Comparison of ENCODE assay signal across 14 mouse cellular contexts in the genomic region with DNA sequence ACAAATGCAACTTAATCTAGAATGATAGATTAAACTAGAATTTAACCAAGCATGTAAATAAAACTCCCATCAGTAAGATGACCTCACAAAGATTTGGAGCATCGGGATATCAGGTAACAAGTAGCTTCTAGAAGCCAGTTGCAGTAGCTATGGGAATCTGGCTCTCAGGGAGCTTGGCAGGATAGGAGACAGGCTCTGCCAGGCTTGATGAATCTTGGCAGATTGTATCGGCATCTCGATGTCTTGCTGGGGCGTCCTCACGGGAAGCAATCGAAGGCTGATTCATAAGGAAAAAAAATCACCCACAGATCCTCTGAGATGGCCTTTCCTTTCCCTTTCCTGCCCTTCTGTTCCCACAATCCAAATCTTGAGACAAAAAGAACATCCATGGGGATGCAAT.
DNase-seq lines count a peak whose midpoint lies in the region; ATAC-seq and TF ChIP-seq lines count a peak whose summit lies in the region.
"Had no signal": no experiment of that assay in that cellular context is flagged by ENCODE, and none has a peak within 500 bp of the region (broad histone marks: within the 10 kb centered on the region; RNA-seq: fewer than 3 reads in every experiment).

No protein-coding gene starts in this region.

- no peaks in the 10 kb centered on the region for H3K4me1 ChIP-seq in intestine, postnatal 0 days (replicated peaks; ENCODE audit: control insufficient read depth, insufficient read depth, low read length)
- H3K4me1 ChIP-seq: limb, embryonic 12.5 days had no signal

- H3K27ac ChIP-seq in intestine, postnatal 0 days (ENCODE audit: low read depth, low read length): no peak overlapping the region
- H3K27ac ChIP-seq: limb, embryonic 12.5 days had no signal

- intact Hi-C loops in left cerebral cortex, postnatal 25 days (cut with DNase I): loop anchor here (1.0 kb wide), 1 partner anchor 34 kb away; no protein-coding TSS in a partner anchor

- no peak overlapping the region for H3K4me3 ChIP-seq in intestine, postnatal 0 days (ENCODE audit: low read depth, low read length)
- H3K4me3 ChIP-seq: limb, embryonic 12.5 days; myocyte had no signal

- no peak for ATAC-seq in intestine, postnatal 0 days
- ATAC-seq: activated CD4-positive, CD25-positive, alpha-beta regulatory T cell, adult 4 months had no signal

- H3K4me2 ChIP-seq in intestine, postnatal 0 days (replicated peaks; ENCODE audit: low read depth): no peak overlapping the region
- H3K4me2 ChIP-seq: limb, embryonic 12.5 days had no signal

- no peaks in the 10 kb centered on the region for H3K27me3 ChIP-seq in intestine, postnatal 0 days (replicated peaks; ENCODE audit: control insufficient read depth, insufficient read depth, low read length)
- H3K27me3 ChIP-seq: limb, embryonic 12.5 days had no signal

- no peak for TF ChIP-seq CTCF in brain, embryonic 14.5 days (IDR thresholded peaks at IDR 0.05; ENCODE audit: borderline replicate concordance, extremely low read depth, insufficient read depth, insufficient read length)
- TF ChIP-seq CTCF in intestine, postnatal 0 days (IDR thresholded peaks at IDR 0.05; ENCODE audit: low read depth): no peak

- no peaks in the 10 kb centered on the region for H3K9me3 ChIP-seq in intestine, postnatal 0 days (ENCODE audit: control insufficient read depth)
- H3K9me3 ChIP-seq: limb, embryonic 12.5 days had no signal

- peak; percentile 34 for DNase-seq in adrenal gland, postnatal 10 days
- no peak for DNase-seq in adrenal gland, adult 18-20 months (ENCODE audit: low spot score in 2 of 2)
- DNase-seq in brain, embryonic 14.5 days (ENCODE audit: low read depth): peak; percentile 55
- peak; percentile 37 for DNase-seq in gastrocnemius, postnatal 10 days
- DNase-seq in left cerebral cortex, postnatal 25 days (ENCODE audit: low spot score in 2 of 2): peak; percentile 26 to 74
- DNase-seq in B cell, adult 2 months: no peak
- no peak for DNase-seq in ovary, postnatal 10 days (ENCODE audit: low spot score)
- DNase-seq: heart, adult 18-20 months; kidney, adult 9 months; lung, postnatal 4 days had no signal

- WGBS in intestine, postnatal 0 days: 96% methylated on average over 6 of the region's 6 CpGs

- H3K9ac ChIP-seq in intestine, postnatal 0 days (ENCODE audit: low read depth, low read length): no peak overlapping the region
- H3K9ac ChIP-seq: limb, embryonic 12.5 days had no signal

- H3K36me3 ChIP-seq in intestine, postnatal 0 days (ENCODE audit: control insufficient read depth, insufficient read depth): no peaks in the 10 kb centered on the region
- H3K36me3 ChIP-seq: limb, embryonic 12.5 days had no signal

- TF ChIP-seq POLR2A in brain, embryonic 14.5 days (IDR thresholded peaks at IDR 0.05; ENCODE audit: borderline replicate concordance, extremely low read depth, insufficient read depth, insufficient read length, poor library complexity, severe bottlenecking): no peak

Comparison
In these comparisons a context has a peak if more than half of its experiments do, and no peak if none do; other contexts are left out.
1. DNase-seq: peak in adrenal gland, postnatal 10 days (single experiment), brain, embryonic 14.5 days (single experiment), gastrocnemius, postnatal 10 days (single experiment) and left cerebral cortex, postnatal 25 days (2 of 2); none in adrenal gland, adult 18-20 months (0 of 2), B cell, adult 2 months (0 of 2) and ovary, postnatal 10 days (single experiment).